Mouse (Mus musculus): Measurements from ENCODE around the gene Coro1c.

DNA sequence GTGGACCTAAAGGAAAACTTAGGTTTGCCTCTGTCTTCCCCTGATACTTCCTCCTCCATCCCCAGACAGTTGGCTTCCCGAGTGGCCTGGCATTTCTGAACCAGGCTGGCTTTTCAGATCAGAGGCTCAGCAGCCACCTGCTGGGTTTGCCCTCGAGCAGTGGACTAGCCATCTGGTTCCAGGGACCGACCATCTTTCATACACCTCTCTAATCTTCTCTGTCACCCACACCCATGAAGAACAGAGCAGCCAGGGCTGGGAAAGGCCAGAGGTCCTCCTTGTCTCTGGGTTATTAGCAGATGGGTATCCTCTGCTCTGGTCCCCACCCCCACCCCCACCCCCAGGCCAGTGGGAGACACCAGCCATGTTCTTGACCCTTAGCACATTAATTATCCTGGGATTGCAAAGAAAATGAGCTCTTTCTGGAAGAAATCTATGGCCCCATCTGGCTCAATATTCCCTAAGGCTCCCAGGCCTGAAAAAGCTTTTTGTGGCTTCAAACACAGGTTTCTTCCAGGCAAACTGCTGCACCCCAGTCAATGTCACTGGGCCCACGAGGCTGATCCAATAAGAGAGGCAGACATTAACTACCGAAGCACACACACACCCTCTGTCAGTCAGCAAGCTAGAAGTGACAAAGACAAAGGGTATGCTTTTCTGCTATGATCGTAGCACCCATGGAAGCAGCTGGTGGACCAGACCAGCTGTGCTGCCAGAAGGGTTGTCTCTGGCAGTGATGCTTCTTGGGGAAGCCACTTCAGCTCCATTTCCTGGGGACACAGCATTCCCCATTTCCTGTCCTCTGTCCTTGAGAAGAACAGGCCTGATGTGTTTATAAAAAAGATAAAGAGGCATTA lies 13.0 kb upstream of the Coro1c start:
- TF ChIP-seq TAL1 (IDR thresholded peaks at IDR 0.05; ENCODE audit: low read length): no peak
- no peak for TF ChIP-seq GATA1 (IDR thresholded peaks at IDR 0.05; ENCODE audit: low read length)
